Mouse (Mus musculus) layer of hippocampus, postnatal 10 days (tissue): ENCODE measurements at regions not wholly inside any gene's neighbourhood (a gene's known extent, or its start where the extent isn't known, plus 50 kb on each side); places are given as distances from the start of the nearest gene placed in this dataset.
"Not testable (repeated sequence)": the region's sequence is repeated elsewhere in the genome, so short reads cannot be mapped to it uniquely, and the experiment has no call there.

Experiments used
- DNase-seq, 2 experiments: peaks; one replicate each; pipeline ENCODE4 v3.0.0; 2021; ENCODE audit warnings: low spot score in 2 of 2

DNA sequence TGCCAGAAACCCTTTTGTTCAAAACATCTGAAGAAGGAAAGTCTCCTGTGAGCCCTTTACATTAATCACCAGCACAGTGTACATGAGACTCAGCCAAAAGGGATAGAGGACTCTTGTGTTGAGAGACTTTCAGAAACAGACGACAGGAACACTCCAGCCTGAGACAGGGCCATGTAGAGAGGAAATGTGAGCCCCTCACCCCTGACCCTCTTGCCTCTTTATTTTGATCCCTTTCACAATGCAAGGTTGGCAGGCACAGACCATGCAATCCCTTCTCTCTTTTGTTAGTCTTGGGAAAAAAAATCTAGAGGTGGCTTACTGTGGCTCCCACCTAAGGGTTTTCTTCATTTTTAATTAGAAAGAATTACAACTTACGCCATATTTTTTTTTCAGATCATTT is 321.7 kb upstream of the Zic4 start:
- DNase-seq = no peak

DNA sequence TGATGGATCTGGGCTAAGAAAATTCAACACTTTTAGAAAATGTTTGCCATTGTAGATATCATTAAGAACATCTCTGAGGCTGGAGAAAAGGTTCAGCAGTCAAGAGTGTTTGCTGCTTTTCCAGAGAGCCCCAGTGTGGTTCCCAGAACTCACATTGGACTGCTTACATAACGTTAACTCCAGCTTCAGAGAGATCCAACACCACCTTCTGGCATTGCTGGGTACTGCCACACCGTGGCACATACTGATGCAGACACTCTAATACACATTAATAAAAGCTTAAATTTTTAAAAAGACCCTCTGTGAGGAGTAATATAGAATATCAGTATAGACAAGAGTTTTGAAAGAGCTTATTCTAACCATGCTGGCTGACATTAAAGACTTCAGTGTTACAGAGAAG is 313.6 kb upstream of the Zic4 start:
- no peak for DNase-seq

DNA sequence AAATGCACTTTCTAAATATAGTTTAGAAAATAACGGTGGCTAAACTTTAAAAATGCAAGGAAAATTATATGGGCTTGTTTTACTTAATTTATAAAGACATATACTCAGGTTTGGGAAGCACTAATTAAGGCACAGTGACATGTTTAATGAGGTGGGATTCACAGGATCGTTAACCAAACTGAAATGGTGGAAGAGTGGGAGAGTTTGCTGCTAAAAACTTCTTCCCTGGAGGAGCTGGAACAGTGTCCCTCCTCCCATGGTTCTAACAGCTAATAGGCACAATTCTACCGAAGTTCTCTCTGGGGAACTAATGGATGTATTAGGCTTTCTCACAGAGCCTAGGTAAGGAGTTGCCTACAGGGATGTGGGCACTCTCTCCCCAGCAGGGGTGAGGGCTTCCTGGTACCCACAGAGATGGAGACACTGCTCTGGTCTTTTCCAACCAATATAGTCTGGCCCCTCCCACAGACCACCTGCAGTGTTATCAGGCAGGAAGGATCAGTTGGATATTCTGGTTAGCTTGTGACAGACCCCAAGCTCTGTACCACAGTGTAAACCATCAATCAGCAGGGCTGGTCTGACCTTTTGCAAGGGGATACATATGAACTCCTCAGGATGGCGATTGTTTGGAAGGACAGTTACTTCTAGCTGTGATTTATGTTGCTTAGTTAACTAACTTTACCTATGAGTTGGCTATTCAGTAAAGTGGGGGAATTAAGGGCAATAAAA is 309.0 kb upstream of the Zic4 start:
- DNase-seq = no peak

DNA sequence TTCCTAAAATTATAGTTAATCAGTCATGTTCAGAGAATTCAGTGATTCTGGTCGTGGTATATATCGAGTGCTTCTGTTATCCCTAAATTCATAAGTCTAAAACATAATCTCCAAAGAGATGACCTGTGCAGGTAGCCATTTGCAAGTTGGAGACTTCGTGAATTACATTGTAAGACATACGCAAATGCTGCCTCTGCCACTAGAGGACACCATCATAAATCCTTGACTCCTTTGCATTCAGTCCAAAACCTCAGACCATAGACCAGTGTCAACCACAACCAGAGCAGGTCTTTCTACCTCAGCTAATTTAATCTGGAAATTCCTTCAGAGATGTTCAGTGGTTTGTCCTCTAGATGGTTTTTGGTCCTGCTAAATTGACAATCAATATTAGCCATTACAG is 302.8 kb upstream of the Zic4 start:
- no peak for DNase-seq

DNA sequence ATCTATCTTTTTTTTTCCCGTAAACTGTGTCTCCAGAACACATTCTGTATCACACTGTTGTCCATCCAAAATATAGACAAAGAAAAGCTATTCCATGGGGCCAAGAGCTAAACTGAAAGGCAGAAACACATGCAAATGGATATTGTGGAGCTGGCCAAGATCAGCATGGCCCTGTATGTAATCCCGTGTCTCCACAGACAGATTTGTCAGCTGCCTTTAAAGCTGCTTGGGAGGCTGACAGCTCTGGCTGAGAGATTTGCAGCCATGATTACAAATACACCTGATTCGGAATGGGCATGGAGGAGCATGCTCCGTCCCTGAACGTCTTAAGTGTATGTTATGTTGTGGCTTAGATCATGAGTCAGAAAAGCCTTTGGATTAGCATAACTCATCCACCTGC is 292.7 kb upstream of the Zic4 start:
- no peak for DNase-seq

DNA sequence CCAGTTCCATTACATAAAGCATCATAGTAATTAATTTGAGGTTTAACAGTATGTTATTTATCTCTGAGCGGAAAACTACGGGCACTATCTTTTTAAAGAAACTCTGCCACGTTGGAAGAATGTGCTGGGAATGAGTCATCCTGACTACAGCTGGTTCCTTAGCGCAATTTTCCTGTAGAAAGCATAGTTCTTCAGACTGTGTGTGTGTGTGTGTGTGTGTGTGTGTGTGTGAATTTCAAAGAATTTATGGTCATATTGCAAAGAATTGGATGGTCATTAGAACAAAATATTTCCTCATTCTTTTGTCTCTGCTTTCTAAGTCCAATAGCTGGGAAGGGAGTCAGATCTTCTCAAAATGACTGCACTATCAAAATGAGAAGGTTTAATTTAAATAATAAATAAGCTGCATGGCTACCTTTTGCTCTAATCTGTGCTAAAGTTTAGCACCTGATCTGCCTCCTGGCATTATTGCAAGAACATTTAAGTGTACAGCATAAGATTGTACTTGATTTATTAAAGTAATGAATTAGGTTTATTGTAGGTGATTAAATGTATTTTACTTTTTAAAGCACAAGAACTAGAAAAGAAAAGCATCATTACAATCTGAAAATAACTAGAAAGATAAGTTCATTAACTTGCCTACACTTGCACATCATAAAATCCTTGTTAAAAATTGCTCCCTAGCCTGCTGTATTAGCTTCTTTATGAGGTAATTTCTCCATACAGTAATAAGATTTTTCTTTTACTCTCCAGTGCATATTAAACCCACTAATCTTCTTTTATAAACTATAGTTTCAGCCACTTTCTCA is 288.6 kb upstream of the Zic4 start:
- no peak for DNase-seq

DNA sequence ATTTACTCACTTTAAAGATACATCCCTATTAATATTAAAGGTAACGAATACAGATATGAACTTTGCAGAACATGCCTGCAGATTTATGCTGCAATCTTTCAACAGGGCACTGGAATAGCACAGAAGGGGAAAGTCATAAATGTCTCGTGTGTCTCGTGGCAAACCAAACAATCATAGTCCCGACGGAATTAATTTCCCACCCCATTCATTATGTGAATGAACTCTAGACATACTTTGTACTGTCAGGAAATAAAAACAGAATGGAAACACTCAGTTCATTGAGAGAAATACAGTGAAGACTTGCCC is 288.1 kb upstream of the Zic4 start:
- DNase-seq = no peak

DNA sequence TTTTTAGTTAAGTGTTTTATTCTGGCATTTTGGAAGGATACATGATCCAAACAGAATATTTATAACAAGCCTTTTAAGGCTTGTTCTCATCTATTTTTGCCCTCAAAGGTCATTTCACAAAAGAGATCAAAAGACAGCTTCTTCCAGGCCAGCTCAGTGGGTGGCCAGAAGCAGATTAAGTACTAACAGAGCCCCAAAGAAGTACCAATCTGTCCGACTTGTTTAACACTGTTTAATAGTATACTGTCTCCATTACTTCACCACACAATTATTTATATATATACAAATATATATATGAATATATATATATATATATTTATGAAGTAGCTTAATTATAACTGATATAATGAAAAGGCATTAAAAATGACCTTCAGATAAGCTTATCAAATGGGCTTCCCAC is 284.7 kb upstream of the Zic4 start:
- DNase-seq = no peak

DNA sequence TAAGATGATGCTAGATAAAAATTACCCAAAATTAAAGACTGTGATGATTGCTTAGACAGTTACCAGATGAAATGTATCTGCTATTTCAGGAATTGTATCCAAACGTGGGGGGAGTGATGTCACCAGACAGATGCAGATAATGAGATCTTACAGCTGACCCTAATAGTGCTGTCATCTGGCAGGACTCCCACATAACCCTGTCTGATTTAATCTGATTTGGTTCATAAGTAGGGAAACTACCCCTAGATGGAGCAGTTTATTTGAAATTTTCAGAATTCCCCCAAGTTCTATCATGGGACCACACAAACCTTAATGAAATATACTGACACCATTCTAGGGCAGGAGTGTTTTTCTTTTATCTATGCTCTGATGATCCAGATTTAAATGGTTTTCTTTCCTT is 278.4 kb upstream of the Zic4 start:
- DNase-seq = no peak

DNA sequence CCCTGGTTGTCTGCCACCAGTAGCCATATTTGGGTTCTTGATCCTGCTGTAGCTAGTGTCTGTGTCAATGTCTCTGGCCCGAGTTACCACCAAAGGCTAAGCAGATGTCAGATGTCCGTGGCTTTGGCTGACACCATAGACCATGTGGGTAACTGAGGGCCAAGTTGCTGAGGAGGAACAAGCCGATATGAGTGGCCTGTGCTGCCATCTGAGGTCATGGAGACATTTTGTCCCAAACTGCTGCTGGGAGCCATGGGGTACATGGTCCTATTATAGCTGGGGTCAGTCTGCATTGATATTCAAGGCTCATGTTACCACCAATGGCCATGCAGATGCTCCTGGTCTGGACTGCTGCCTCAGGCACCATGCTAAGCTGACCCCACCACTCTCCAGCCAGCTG is 276.3 kb upstream of the Zic4 start:
- no peak for DNase-seq

DNA sequence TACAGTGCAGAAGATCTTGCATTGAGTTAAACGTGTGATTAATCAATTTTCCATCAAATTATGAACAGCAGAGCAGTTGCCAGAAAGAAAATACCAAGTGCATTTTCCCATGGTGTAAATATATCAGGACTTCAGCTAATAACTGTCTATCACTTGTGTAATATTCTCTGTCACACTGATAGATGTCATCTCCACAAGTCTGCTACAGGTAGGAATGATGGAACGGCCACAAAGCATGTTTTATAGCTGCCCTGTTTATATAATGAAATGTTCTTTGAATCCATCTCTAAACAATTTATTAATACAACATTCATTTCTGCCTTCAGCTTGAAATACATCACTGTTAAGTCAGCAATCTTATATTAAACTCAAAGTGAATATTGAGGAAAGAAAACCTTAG is 272.9 kb upstream of the Zic4 start:
- DNase-seq = no peak

DNA sequence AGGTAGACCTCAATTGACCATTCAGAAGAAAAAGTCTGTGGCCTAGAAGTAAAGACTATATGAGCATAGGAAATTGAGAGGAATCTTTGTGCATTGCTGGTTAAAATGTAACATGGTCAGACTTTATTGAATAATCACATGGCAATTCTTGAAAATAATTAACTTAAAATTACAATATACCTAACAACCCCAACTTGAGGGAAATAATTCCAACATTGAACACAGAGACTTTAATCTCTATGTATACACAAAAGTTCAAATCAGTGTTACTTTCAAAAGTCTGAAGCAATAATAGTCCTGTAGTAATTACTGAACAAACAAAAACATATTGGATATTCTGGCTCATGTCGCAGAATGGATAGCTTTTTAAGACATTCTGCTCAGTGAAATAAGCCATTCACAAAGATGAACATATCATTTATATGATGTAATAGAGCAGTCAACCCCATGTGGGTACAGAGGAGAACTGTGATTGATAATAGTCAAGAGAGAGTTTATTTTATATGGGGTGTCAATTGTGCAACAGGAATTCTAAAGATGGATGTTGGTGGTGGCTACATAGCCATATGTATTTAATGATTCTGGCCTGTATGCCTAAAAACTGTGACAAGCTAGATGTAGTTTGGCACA is 270.7 kb upstream of the Zic4 start:
- no peak for DNase-seq

DNA sequence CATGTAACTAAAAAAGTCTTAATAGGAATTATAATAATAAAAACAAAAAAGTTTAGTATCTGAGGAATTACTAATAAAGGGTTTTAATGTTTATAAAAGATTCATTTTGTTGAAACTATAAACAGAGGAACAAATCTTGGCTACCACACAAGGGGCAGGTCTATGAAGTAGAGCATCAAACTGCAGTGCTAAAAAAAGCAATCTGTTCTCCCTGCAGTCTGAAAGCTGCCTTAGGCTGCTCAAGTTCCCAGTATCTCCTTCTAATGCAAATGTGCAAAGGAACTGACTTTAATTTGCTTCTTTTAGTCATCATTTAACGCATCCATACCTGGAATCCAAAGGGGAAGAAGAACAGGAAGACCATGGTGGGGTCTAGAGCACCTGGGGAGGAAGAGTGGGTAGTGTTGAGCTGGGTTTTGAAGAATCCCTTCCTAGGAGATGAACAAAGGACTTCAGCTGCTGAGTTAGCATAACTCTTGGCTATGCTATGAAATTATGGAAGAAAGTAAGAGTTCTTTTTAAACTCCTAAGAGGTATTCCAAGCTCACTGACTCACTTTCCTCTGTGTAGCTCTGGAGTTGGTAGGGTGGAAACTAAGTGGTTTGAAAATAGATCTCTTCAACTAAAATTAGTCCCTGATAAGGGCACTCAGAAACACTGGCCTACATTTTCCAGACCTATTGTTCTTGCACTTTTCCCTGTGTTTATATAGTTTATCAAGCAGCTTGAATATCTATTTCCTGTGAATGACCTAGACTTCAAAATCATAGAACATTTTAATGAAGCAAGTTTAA is 260.4 kb upstream of the Zic4 start:
- no peak for DNase-seq

DNA sequence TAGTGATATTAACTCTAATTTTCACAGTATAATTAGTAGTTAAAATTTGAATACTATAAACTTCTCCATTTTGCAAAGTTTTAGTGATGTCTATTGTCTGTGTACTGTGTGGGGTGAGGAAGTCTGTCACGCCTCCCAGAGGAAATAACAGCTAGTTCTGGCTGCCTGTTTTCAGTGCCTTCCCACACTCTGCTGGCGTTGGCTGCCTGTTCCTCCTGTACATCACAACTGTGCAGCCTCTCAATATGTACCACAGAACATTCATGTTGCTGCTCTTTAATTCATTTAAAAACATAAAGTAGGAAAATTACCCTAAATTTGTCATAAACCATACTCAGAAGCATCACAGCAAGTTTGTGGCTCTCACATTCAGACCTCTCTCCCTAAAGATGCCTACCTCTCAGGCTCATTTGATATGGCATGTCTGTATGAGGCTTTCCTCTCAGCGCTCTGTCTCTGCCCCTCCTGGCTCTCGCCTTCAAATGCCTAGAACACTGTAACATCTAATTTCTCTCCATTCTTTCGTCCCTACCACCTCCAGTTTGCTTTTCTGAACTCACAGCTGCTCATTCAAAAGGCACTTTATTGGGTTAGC is 239.7 kb upstream of the Zic4 start:
- DNase-seq = no peak

DNA sequence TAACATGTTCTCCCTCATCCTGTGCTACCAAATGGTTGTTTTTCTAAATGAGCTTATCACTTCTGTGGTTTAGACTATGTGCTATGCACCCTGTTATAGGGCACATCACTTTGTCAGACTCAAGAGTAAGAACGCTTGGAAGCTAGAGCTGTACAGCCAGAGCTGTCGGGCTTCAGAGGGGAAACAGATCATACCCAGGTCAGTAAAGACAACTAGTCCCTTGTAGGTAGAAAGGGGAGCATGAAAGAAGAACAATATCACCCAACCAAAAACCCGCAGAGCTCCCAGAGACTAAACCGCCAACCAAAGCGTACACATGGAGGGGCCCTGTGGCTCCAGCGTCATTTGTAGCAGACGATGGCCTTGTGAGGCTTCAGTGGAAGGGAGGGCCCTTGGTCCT is 239.0 kb upstream of the Zic4 start:
- no peak for DNase-seq

DNA sequence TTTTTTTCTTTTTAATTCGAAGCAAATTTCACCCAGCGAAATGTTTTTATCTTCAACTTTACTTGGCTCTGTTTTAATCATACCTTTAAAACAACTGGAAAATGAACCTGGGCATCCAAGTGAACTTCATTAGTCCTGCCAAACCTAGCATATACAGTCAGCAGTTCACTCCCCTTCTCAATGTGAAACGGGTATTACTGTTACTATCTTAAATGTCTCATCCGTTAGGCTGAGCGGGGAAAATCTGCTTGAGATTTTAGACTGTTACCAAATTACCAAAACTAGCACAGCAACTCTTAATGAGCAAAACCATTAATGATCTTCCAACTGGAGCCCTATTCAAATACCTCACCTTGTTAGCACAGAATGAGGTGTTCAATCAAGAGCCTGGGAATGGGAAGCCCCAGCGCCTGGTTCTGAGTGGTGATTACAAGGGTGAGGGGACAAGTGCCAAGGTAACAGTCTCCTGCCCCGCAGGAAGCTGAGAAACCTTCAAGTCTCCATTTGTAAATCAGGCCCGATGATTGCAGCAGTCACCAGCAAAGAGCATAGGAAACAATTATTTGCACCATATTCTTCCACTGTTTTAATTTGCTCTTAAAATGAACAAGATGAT is 235.5 kb upstream of the Zic4 start:
- DNase-seq = peak; percentile 6 to 19

DNA sequence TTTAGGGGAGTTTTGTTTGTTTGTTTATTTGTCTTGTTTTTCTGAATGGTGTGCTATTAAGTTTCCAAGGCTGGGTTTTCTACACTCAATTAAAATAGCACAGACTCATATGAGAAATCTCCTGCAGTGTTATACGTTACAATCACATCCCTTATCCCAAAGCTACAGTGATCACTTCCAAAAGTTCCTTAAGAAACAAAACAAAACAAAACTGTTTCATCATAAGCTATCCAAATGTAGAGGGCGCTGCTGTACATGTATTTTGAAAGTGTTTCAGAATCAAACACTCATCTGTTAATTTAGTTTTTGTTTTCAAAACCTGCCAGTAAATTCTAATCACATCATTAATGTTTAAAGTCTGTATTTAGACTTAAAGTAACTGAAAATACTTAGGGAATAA is 233.7 kb upstream of the Zic4 start:
- not testable (repeated sequence) for DNase-seq

DNA sequence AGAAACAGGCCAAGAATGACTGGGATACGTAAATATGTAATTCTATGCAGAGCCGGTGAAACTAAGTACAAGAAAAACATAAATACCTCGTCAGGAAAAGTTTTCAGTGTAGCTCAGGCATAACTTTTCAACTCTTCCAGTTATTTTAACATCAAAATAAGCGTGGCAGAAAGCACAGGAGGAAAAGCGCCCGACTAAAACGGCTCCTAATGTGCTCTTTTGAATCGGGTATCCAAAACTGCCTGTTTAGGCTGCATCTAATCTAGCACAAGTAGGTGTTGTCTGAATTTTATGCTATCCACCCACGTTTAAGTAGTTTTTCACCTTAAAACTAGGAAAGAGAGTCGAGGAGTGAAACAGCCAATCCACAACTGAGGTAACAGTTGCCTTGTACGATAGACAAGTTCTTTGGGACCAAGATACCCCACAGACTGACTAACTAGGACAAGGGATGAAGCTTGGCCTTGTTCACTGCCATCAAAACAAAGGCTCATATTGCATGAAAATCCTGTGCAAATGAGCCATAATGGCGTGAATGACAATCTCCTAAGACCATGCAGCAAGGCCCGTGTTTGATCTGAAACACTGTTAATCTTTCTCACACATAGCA is 232.0 kb upstream of the Zic4 start:
- DNase-seq = no peak

DNA sequence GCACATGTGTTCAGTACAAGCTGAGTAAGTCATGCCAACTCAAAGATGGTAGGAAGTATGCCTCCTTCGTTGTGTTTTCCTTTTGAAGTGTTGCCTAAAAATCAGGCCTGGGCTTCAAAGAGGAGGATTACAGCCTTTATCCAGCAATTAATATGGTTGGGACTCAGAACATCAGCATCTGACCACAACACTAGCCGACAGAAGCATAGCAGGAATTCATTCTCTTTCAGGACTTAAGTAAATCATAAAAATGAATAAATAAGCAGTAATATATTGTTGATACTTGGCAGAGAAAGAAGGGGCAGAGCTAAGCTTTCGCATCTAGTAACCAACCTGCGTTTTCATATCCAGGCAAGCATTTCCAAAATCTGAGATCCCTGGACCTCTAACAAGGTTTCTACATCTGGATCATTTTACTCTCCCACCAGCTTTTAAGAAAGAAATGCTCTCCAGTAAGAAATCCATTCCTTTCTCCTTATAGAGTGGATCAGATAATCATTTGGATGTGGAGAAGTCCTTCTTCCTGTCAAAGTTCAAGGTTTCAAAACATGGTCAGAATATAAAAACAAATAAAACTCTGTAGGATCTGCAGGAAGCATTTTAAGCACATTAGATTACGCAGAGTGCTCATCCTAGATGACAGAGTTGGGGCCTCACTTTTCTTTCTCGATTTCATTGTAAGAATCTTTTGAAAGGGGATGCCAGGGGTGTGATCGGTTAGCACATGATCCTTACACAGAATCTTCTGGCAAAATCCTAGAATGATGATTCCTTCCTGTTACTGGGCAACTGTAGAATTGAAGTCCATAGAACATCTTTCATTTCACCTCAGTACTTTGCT is 230.6 kb upstream of the Zic4 start:
- no peak for DNase-seq

DNA sequence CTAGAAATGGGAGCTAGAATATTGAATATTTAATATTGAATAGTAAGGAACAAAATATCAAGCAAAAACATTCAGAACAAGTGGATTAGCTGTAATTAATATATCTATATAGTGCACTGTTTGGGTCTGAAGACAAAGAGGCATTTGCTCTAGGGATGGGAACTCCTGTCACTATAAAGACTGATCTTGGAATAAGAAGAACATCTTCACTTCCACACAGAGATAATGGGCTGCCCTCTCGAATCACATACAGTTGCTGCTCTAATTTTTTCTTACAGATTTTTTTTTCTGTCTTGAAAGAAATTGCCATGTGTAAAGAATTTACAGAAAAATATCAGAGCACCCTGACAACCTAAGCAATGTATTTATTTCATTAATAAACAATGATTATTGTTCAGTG is 229.7 kb upstream of the Zic4 start:
- DNase-seq = no peak
